Mouse (Mus musculus) heart, embryonic 13.5 days (tissue): Measurements from ENCODE around the gene Trappc3l. TPM values are rescaled to one million over a fixed set of nuclear protein-coding genes. Genes with fewer than 3 reads are reported as not detected.

Experiments
- ATAC-seq: fragments of 200-750 bp; cut with Nextera tagmentation; 2 replicates; pipeline ENCODE4 v1.8.0; 2017; ENCODE audit warnings: moderate TSS enrichment; ENCODE audit not compliant: insufficient number of reproducible peaks, low FRiP score, low TSS enrichment; ENCODE audit errors: extremely low read depth
- H3K27ac ChIP-seq: fragments of 300-500 bp; sonication (generic); replicated peaks from 2 replicates; pipeline ENCODE4 v1.5.1; 2015; ENCODE audit warnings: moderate library complexity, mild to moderate bottlenecking, inconsistent platforms
- H3K27me3 ChIP-seq: fragments of 300-500 bp; sonication (generic); replicated peaks from 2 replicates; pipeline ENCODE4 v1.6.1; 2015; ENCODE audit warnings: mild to moderate bottlenecking, inconsistent platforms
- H3K36me3 ChIP-seq: fragments of 300-500 bp; sonication (generic); 2 replicates; pipeline ENCODE4 v1.6.1; 2015; ENCODE audit warnings: mild to moderate bottlenecking, inconsistent platforms
- H3K4me1 ChIP-seq: fragments of 300-500 bp; sonication (generic); 2 replicates; pipeline ENCODE4 v1.6.1; 2015; ENCODE audit warnings: inconsistent platforms
- H3K4me2 ChIP-seq: fragments of 300-500 bp; sonication (generic); 2 replicates; pipeline ENCODE4 v1.6.1; 2015; ENCODE audit warnings: inconsistent platforms, mild to moderate bottlenecking, moderate library complexity
- H3K4me3 ChIP-seq: fragments of 300-500 bp; sonication (generic); 2 replicates; pipeline ENCODE4 v1.5.1; 2015; ENCODE audit warnings: moderate library complexity, mild to moderate bottlenecking, inconsistent platforms
- H3K9ac ChIP-seq: fragments of 300-500 bp; sonication (generic); 2 replicates; pipeline ENCODE4 v1.6.1; 2015; ENCODE audit warnings: inconsistent platforms, mild to moderate bottlenecking, moderate library complexity
- H3K9me3 ChIP-seq: fragments of 300-500 bp; sonication (generic); 2 replicates; pipeline ENCODE4 v1.6.1; 2016; ENCODE audit warnings: inconsistent platforms
- WGBS: fragments of 180-500 bp; shearing (Covaris S2); methylation state at CpG from one replicate; pipeline ENCODE4 v1.1.7; 2015; ENCODE audit warnings: mixed read lengths; 5-methylcytosine and 5-hydroxymethylcytosine counted together
- polyA plus RNA-seq: library from polyadenylated mRNA; unstranded; fragments of >200 nt; fragmentation: Nextera tagmentation; extraction: Ambion mirVana; gene quantifications from 2 replicates; pipeline ENCODE4 v1.2.1, GENCODE M21; 2015

The Trappc3l gene
- polyA plus RNA-seq, 1 experiment from 2014 or later = not detected

- H3K27ac ChIP-seq = no peak overlapping the region
- H3K9me3 ChIP-seq = no peaks in the 10 kb centered on the region
- WGBS = 57% methylated on average over 2 of the region's 2 CpGs
- no peak overlapping the region for H3K9ac ChIP-seq
- no peak overlapping the region for H3K4me3 ChIP-seq
- no peaks in the 10 kb centered on the region for H3K4me1 ChIP-seq
- ATAC-seq = no peak
- H3K4me2 ChIP-seq = no peak overlapping the region
- H3K36me3 ChIP-seq = no peaks in the 10 kb centered on the region
- H3K27me3 ChIP-seq = no peaks in the 10 kb centered on the region
Observed at GRCm38 (mm10) chr10:34053987-34054386, 16.6 kb downstream of the Trappc3l start.

DNA sequence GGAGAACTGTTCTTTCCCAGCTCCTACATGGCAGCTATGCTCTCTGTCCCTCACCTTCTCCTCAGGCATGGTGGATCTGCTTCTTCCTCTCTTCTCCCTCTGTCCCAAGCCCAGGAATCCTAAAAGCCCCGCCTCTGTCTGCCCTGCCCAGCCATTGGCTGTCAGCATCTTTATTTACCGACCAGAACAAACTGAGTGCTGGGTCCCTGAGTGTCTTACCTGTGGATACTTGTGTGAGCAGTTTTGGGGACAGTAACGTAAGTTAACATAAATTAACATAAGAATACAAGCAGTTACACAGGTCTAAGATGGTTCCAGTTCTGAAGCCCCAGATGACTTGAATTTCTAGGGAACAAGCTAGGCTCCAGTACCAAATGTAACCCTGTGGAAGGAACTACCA lies 29.2 kb downstream of the Trappc3l start:
- no peaks in the 10 kb centered on the region for H3K27me3 ChIP-seq
- peaks cover 9% of the 10 kb centered on the region for H3K4me1 ChIP-seq
- no peak overlapping the region for H3K4me3 ChIP-seq
- WGBS = 45% methylated on average over 3 of the region's 3 CpGs
- H3K4me2 ChIP-seq = no peak overlapping the region
- no peak overlapping the region for H3K9ac ChIP-seq
- no peak overlapping the region for H3K27ac ChIP-seq
- ATAC-seq = no peak
- no peaks in the 10 kb centered on the region for H3K36me3 ChIP-seq
- H3K9me3 ChIP-seq = no peaks in the 10 kb centered on the region

DNA sequence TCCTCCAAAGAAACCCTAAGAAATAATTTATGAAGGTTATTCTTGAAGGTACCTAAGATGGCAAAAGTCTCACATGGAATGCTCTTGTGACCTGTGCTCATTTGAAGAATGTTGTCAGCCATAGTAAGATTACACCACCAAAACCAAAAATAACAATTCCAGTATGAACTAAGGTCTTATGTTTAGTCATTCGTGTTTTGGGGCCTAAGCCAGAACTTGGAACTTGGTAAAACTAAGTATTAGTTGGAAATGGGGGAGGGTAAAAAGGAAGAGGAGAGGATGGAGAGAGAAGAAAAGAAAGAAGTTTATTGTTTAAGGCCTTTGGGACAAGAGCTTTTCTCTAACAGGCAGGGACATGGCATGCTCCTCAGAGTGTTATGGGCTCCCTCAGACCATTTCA lies 32.2 kb downstream of the Trappc3l start:
- ATAC-seq = no peak
- H3K27ac ChIP-seq = no peak overlapping the region
- H3K36me3 ChIP-seq = no peaks in the 10 kb centered on the region
- H3K4me3 ChIP-seq = no peak overlapping the region
- H3K9ac ChIP-seq = no peak overlapping the region
- 48% methylated on average over 1 of the region's 1 CpGs for WGBS
- peaks cover 9% of the 10 kb centered on the region for H3K4me1 ChIP-seq
- no peaks in the 10 kb centered on the region for H3K27me3 ChIP-seq
- H3K9me3 ChIP-seq = no peaks in the 10 kb centered on the region
- no peak overlapping the region for H3K4me2 ChIP-seq

- Histone ChIP-seq H3K4me3 (no peak overlapping the region), H3K4me1 (peaks cover 9% of the 10 kb centered on the region), H3K9me3 (no peaks in the 10 kb centered on the region), H3K9ac (no peak overlapping the region), H3K36me3 (no peaks in the 10 kb centered on the region), H3K27ac (peak overlapping the region; percentile 76), H3K27me3 (no peaks in the 10 kb centered on the region), H3K4me2 (peak overlapping the region; percentile 30)
- ATAC-seq = no peak
- 32% methylated on average over 5 of the region's 5 CpGs for WGBS
Observed at GRCm38 (mm10) chr10:34070999-34071492, 33.6 kb downstream of the Trappc3l start.

GRCm38 (mm10) chr10:34071650-34072049 lies 34.3 kb downstream of the Trappc3l start:
- Histone ChIP-seq H3K4me1 (peaks cover 9% of the 10 kb centered on the region), H3K9ac (no peak overlapping the region), H3K27me3 (no peaks in the 10 kb centered on the region), H3K27ac (peak overlapping the region; percentile 76), H3K4me2 (no peak overlapping the region), H3K36me3 (no peaks in the 10 kb centered on the region), H3K4me3 (no peak overlapping the region), H3K9me3 (no peaks in the 10 kb centered on the region)
- ATAC-seq = no peak
- 43% methylated on average over 2 of the region's 2 CpGs for WGBS

GRCm38 (mm10) chr10:34074522-34075200 lies 37.3 kb downstream of the Trappc3l start:
- peaks cover 9% of the 10 kb centered on the region for H3K4me1 ChIP-seq
- H3K4me3 ChIP-seq = no peak overlapping the region
- no peak overlapping the region for H3K9ac ChIP-seq
- no peak overlapping the region for H3K27ac ChIP-seq
- no peak overlapping the region for H3K4me2 ChIP-seq
- H3K27me3 ChIP-seq = no peaks in the 10 kb centered on the region
- H3K9me3 ChIP-seq = no peaks in the 10 kb centered on the region
- 75% methylated on average over 5 of the region's 5 CpGs for WGBS
- H3K36me3 ChIP-seq = no peaks in the 10 kb centered on the region
- ATAC-seq = no peak

DNA sequence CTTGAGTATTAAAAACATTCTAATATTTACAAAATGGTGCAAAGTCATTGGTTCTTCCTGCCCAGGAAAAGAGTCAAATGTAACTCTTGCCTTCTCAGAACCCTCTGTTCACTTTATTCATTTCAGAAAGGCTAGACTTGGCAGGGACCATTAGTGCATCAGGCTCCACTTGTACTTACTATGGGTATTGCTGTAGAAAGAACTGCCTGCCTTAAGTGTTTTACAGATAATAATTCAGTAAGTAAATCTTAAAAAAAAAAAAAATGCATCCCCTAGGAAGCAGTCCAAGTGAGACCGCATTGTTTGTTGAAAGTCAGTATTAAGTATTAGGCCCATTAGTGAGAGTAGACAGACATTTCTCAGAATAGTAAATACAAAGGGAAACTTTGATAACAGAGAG lies 49.1 kb downstream of the Trappc3l start:
- WGBS = 85% methylated on average over 1 of the region's 1 CpGs
- Histone ChIP-seq H3K36me3 (no peaks in the 10 kb centered on the region), H3K4me3 (no peak overlapping the region), H3K27ac (no peak overlapping the region), H3K9ac (no peak overlapping the region), H3K4me1 (0 out of 2 replicates have a peak, but pooled peaks cover 3% of the 10 kb centered on the region), H3K4me2 (no peak overlapping the region), H3K27me3 (no peaks in the 10 kb centered on the region), H3K9me3 (no peaks in the 10 kb centered on the region)
- ATAC-seq = no peak

DNA sequence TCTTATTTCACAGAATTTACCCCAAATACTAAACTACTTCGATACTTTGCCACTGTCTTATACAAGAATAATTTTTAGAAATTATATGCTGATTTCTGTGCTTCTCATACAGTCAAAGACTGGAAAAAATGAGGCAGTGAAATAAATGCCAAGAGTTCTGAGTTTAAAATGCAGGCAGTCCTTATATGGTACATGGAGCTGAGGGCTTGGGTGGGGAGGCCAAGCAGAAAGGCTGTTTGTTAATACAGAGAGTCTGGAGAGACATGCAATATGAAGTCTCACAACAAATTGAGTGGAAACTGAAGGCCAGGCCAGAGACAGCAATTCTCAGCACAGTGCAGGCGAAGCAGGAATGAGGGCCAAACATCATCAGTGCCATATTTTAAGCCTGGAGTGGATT lies 51.1 kb downstream of the Trappc3l start:
- ATAC-seq = no peak
- Histone ChIP-seq H3K36me3 (no peaks in the 10 kb centered on the region), H3K9me3 (no peaks in the 10 kb centered on the region), H3K9ac (no peak overlapping the region), H3K27me3 (no peaks in the 10 kb centered on the region), H3K27ac (no peak overlapping the region), H3K4me2 (no peak overlapping the region), H3K4me1 (peaks cover 10% of the 10 kb centered on the region; the same call in 1 of the 2 replicates), H3K4me3 (no peak overlapping the region)
- WGBS = 76% methylated on average over 2 of the region's 2 CpGs

DNA sequence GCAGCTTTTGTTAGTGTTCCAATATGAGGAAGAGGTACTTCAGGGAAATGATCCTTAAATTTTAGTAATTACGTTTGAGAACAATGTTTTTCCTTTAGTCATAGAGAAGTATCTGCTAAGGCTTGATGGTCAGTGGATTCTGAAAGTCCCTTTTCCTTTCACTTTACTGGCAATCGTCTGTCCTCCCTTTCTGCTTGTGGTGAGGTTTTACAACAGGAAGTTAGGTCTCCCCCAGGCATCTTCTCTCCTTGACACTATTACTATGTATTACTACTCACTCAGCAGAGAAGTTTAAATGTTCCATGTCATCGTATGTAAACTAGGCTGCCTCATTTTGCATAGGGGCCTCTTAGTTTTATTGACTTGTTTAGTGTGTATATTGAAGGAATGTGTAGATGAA lies 52.1 kb downstream of the Trappc3l start:
- H3K9me3 ChIP-seq = no peaks in the 10 kb centered on the region
- H3K27ac ChIP-seq = no peak overlapping the region
- WGBS = 58% methylated on average over 3 of the region's 3 CpGs
- ATAC-seq = no peak
- H3K4me1 ChIP-seq = peaks cover 10% of the 10 kb centered on the region; the same call in 1 of the 2 replicates
- no peak overlapping the region for H3K4me3 ChIP-seq
- H3K36me3 ChIP-seq = no peaks in the 10 kb centered on the region
- no peaks in the 10 kb centered on the region for H3K27me3 ChIP-seq
- no peak overlapping the region for H3K9ac ChIP-seq
- no peak overlapping the region for H3K4me2 ChIP-seq

DNA sequence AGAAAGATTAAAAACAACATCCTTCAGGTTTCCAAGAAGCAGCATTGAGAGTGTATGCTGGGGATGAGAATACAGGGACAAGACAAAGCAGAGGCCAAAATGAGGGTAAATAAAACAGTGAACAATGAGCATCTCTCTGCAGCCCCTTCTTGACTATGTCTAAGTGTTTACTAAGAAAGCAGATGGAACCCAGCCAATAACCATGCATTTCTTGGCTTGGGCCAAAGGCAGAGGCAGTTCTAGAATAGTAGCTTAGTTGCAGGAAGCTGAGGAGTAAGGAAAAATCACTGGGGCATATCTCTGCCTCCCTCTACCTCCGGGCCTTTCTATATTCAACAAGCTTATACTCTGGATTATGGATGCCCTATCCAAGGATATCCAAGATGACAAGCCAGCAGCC lies 53.1 kb downstream of the Trappc3l start:
- 45% methylated on average over 1 of the region's 1 CpGs for WGBS

GRCm38 (mm10) chr10:34091888-34092287 lies 54.5 kb downstream of the Trappc3l start:
- 34% methylated on average over 5 of the region's 5 CpGs for WGBS
- Histone ChIP-seq H3K27ac (no peak overlapping the region), H3K36me3 (no peaks in the 10 kb centered on the region), H3K27me3 (no peaks in the 10 kb centered on the region), H3K4me3 (no peak overlapping the region), H3K9me3 (no peaks in the 10 kb centered on the region), H3K9ac (no peak overlapping the region), H3K4me1 (peaks cover 23% of the 10 kb centered on the region), H3K4me2 (no peak overlapping the region)
- no peak for ATAC-seq

More for the DNA sequence above, 53.1 kb downstream of the Trappc3l start:
- Histone ChIP-seq H3K4me1 (peaks cover 15% of the 10 kb centered on the region), H3K9ac (no peak overlapping the region), H3K9me3 (no peaks in the 10 kb centered on the region), H3K36me3 (no peaks in the 10 kb centered on the region), H3K4me3 (no peak overlapping the region), H3K27me3 (no peaks in the 10 kb centered on the region), H3K27ac (no peak overlapping the region), H3K4me2 (no peak overlapping the region)
- no peak for ATAC-seq

DNA sequence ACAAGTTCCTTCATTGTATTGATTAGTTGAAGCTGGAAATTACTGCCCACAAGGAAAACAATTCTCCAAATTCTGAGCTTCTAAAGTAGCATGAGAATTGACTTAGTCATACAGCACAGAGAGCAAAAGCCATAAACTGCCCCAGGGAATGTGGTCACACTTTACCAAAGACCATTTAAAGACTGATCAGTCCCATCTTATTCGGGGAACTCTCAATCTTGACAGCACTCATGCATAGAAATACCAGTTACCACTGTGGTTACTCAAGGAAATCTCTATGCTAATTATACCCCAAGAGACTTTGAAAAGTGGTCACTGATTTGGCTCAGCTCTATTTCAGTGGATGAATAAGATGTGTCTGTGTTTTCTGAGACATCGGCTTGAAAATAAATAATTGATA lies 57.8 kb downstream of the Trappc3l start:
- H3K4me1 ChIP-seq = peaks cover 23% of the 10 kb centered on the region
- H3K9ac ChIP-seq = peak overlapping the region; percentile 78; the same call in 1 of the 2 replicates
- H3K4me2 ChIP-seq = peak overlapping the region; percentile 70
- H3K27ac ChIP-seq = no peak overlapping the region
- WGBS = 64% methylated on average over 2 of the region's 2 CpGs
- no peaks in the 10 kb centered on the region for H3K36me3 ChIP-seq
- H3K4me3 ChIP-seq = peak overlapping the region; percentile 51
- H3K9me3 ChIP-seq = no peaks in the 10 kb centered on the region
- ATAC-seq = no peak
- no peaks in the 10 kb centered on the region for H3K27me3 ChIP-seq
